Mouse (Mus musculus) right cerebral cortex, postnatal 14 days (tissue): ENCODE results near the gene Tubgcp5.

ENCODE experiments used
- DNase-seq: peaks from one replicate; pipeline ENCODE4 v3.0.0; 2022

Gene Tubgcp5

GRCm38 (mm10) chr7:55855597-55855996 lies 61.6 kb downstream of the Tubgcp5 start:
- DNase-seq = no peak

GRCm38 (mm10) chr7:55856741-55857140 lies 62.8 kb downstream of the Tubgcp5 start:
- DNase-seq = no peak

DNA sequence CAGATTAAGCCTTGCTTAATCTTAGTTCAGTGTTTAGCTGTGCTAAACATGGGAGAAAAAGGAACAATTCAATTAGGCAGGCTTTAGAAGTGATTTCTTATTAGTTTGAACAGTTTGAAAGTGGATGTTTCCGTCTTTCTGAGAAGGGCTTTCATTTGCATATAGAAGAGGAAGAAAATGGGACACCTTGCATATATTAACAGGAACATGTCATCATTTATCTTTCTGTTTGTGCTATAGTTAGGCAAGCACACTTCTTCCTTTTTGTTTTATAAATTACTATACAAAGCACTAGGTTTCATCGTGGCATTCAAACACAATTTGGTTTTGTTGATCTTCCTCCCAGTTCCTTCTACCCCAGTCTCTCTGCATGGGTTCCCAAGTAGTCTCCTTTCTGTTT lies 63.8 kb downstream of the Tubgcp5 start:
- DNase-seq = no peak

- no peak for DNase-seq
These were observed 65.0 kb downstream of the Tubgcp5 start for GRCm38 (mm10) chr7:55858836-55859517.

DNA sequence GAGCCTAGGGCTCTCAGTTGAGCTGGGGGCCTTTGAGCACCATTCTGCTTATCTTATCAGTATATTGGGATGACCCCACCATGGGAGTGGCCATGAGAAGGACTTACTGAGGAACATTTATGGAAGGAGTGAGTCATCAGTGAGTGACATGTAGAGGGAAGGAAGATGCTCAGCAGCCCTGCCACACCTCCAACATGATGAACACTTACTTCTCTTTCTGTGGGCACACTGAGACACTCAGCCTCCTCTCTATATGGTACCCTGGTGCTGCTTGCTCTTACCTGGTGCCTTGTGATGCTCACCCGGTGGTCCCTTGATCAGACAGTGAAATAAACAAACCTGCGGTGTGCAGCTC lies 65.5 kb downstream of the Tubgcp5 start:
- DNase-seq = no peak

GRCm38 (mm10) chr7:55859956-55860355 lies 66.0 kb downstream of the Tubgcp5 start:
- no peak for DNase-seq

- no peak for DNase-seq
These were observed 67.2 kb downstream of the Tubgcp5 start for GRCm38 (mm10) chr7:55861175-55861574.

GRCm38 (mm10) chr7:55865044-55865443 lies 71.1 kb downstream of the Tubgcp5 start:
- DNase-seq = no peak

- DNase-seq = no peak
These were observed 71.9 kb downstream of the Tubgcp5 start for GRCm38 (mm10) chr7:55865750-55866416.

DNA sequence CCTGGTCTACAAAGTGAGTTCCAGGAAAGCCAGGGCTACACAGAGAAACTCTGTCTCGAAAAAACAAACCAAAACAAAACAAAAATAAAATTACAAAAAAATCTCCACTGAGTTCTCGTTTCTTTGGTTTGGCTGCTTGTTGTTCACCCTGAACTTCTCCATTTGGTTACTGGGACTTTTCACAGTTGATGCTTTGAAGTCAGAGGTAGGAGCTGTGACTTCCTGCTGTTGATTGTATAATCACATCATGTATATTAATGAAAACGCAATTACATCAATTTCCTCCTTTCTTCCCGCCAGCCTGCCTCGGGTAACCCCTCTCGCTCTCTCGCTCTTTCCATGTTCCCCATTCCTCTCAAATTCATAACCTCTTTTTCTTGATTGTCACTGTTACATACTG lies 74.3 kb downstream of the Tubgcp5 start:
- DNase-seq = no peak

- DNase-seq = no peak
These were observed 75.3 kb downstream of the Tubgcp5 start for GRCm38 (mm10) chr7:55869220-55869619.

DNA sequence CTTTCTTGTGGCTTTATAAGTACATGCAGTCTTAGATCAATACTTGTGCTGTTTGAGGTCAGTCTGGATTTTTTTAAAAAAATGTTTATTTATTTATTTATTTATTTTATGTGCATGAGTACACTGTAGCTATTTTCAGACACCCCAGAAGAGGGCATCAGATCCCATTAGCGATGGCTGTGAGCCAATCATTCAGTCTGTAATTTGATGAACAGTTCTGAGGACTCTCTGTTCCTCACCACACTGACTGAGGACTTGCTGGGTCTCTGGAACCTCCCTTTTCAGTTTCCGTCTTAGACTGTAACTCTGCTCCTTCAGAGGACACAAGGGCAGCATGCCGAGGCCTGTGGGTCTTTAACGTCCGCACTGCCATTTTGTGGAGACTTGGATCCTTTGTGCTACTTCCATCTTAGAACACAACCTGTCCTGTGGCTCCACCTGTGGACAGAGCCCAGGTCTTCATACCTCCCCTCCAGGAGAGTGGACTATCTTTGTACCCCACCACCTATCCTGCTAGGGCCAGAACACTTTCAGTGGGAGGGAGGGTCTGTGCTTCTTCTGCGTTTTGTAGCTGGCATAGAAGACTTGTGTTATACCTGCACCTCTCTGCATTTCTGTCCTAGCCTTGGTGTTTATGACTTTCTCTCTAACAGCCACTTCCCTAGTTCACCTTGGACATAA lies 76.5 kb downstream of the Tubgcp5 start:
- DNase-seq = no peak

GRCm38 (mm10) chr7:55871476-55871875 lies 77.5 kb downstream of the Tubgcp5 start:
- no peak for DNase-seq

DNA sequence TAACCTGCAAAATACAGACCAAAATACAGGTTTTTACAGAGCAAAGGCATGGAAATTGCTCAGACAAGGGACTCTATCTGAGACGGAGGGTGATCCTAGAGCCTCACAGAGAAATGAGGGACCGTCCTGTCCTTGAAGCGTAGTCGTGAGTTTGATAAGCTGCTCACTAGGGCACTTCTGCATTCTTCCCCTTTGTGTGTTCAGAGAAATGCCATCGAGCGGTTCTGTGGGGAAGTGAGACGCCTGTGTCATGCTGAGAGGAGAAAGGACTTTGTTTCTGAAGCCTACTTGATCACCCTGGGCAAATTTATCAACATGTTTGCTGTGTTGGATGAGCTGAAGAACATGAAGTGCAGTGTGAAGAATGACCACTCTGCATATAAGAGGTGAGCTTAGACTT lies 80.7 kb downstream of the Tubgcp5 start:
- DNase-seq = no peak

DNA sequence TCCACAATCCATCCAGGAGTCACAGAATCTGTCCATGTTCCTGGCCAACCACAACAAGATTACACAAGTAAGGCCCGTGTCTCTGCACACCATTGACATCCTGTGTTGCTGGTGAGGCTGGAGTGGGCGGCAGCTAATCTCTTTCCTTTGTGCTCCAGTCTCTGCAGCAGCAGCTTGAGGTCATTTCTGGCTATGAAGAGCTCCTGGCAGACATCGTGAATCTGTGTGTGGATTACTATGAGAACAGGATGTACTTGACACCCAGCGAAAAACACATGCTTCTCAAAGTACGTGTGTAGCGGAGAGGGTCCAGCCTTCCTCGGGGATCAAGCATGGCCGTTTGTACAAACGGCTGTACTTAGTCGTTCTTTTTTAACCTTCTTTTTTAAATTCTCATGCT lies 83.8 kb downstream of the Tubgcp5 start:
- no peak for DNase-seq

GRCm38 (mm10) chr7:55880882-55881281 lies 86.9 kb downstream of the Tubgcp5 start:
- no peak for DNase-seq
